Mouse (Mus musculus) intestine, embryonic 14.5 days (tissue): ENCODE results near the gene Polr3gl. TPM values are rescaled to one million over a fixed set of nuclear protein-coding genes. Genes with fewer than 3 reads are reported as not detected.
A peak's percentile ranks its signal among the peaks of the same experiment; 100 is the strongest.

Source experiments
- ATAC-seq: fragments of 200-750 bp; cut with Nextera tagmentation; replicated peaks from 2 replicates; pipeline ENCODE4 v1.8.0; 2017; ENCODE audit warnings: low read depth, moderate number of reproducible peaks, moderate TSS enrichment, moderate library complexity; ENCODE audit not compliant: low FRiP score, low TSS enrichment
- DNase-seq: peaks from one replicate; pipeline ENCODE4 v3.0.0-alpha.2; 2018; ENCODE audit warnings: low spot score
- H3K27ac ChIP-seq: fragments of 300-500 bp; sonication (generic); 2 replicates; pipeline ENCODE4 v1.5.1; 2014; ENCODE audit warnings: low read depth, mild to moderate bottlenecking, control low read depth
- H3K27me3 ChIP-seq: fragments of 300-500 bp; sonication (generic); replicated peaks from 2 replicates; pipeline ENCODE4 v1.6.1; 2014; ENCODE audit warnings: low read length, control low read depth; ENCODE audit not compliant: control insufficient read depth, insufficient read depth
- H3K36me3 ChIP-seq: fragments of 300-500 bp; sonication (generic); 2 replicates; pipeline ENCODE4 v1.6.1; 2014; ENCODE audit warnings: low read length, control low read depth; ENCODE audit not compliant: control insufficient read depth, insufficient read depth
- H3K4me1 ChIP-seq: fragments of 300-500 bp; sonication (generic); replicated peaks from 2 replicates; pipeline ENCODE4 v1.6.1; 2014; ENCODE audit warnings: low read length, control low read depth, mixed read lengths; ENCODE audit not compliant: control insufficient read depth, insufficient read depth
- H3K4me2 ChIP-seq: fragments of 300-500 bp; sonication (generic); 2 replicates; pipeline ENCODE4 v1.6.1; 2014; ENCODE audit warnings: low read length
- H3K4me3 ChIP-seq: fragments of 300-500 bp; sonication (generic); 2 replicates; pipeline ENCODE4 v1.5.1; 2014; ENCODE audit warnings: low read depth, low read length, control low read depth, mixed read lengths
- H3K9ac ChIP-seq: fragments of 300-500 bp; sonication (generic); 2 replicates; pipeline ENCODE4 v1.6.1; 2014; ENCODE audit warnings: mild to moderate bottlenecking, low read length
- H3K9me3 ChIP-seq: fragments of 300-500 bp; sonication (generic); 2 replicates; pipeline ENCODE4 v1.6.1; 2016; ENCODE audit warnings: low read length, control low read depth; ENCODE audit not compliant: control insufficient read depth
- WGBS: fragments of 180-500 bp; shearing (Covaris S2); extraction: QIAGEN DNeasy Blood & Tissue Kit; methylation state at CpG from one replicate; pipeline ENCODE4 v1.1.7; 2014; 5-methylcytosine and 5-hydroxymethylcytosine counted together
- polyA plus RNA-seq: library from polyadenylated mRNA; unstranded; fragments of >200 nt; fragmentation: Nextera tagmentation; extraction: Ambion mirVana; gene quantifications from 2 replicates; pipeline ENCODE4 v1.2.1, GENCODE M21; 2014

The Polr3gl gene
- polyA plus RNA-seq, 1 experiment from 2014 or later = 13.6 TPM

- no peaks in the 10 kb centered on the region for H3K36me3 ChIP-seq
- 51% methylated on average over 7 of the region's 7 CpGs for WGBS
- peaks cover 27% of the 10 kb centered on the region for H3K4me1 ChIP-seq
- no peaks in the 10 kb centered on the region for H3K27me3 ChIP-seq
- H3K9me3 ChIP-seq = no peaks in the 10 kb centered on the region
- ATAC-seq (no peak), DNase-seq (no peak)
- no peak overlapping the region for H3K9ac ChIP-seq
- peak overlapping the region; percentile 48; the same call in 1 of the 2 replicates for H3K27ac ChIP-seq
- no peak overlapping the region for H3K4me2 ChIP-seq
- H3K4me3 ChIP-seq = no peak overlapping the region
Observed at GRCm38 (mm10) chr3:96551890-96552289, 42.1 kb downstream of the Polr3gl start.

- ATAC-seq (no peak), DNase-seq (peak; percentile 75)
- no peaks in the 10 kb centered on the region for H3K36me3 ChIP-seq
- H3K27ac ChIP-seq = peak overlapping the region; percentile 48; the same call in 1 of the 2 replicates
- H3K9ac ChIP-seq = no peak overlapping the region
- no peaks in the 10 kb centered on the region for H3K27me3 ChIP-seq
- no peak overlapping the region for H3K4me3 ChIP-seq
- H3K4me1 ChIP-seq = peaks cover 20% of the 10 kb centered on the region
- no peaks in the 10 kb centered on the region for H3K9me3 ChIP-seq
- WGBS = 8% methylated on average over 8 of the region's 8 CpGs
- no peak overlapping the region for H3K4me2 ChIP-seq
Observed at GRCm38 (mm10) chr3:96551203-96551602, 42.8 kb downstream of the Polr3gl start.

GRCm38 (mm10) chr3:96549346-96549745, 44.6 kb downstream of the Polr3gl start:
- WGBS = 76% methylated on average over 5 of the region's 5 CpGs
- Histone ChIP-seq H3K27ac (no peak overlapping the region), H3K9ac (no peak overlapping the region), H3K4me3 (no peak overlapping the region), H3K36me3 (no peaks in the 10 kb centered on the region), H3K4me1 (peaks cover 4% of the 10 kb centered on the region; the same call in 1 of the 2 replicates), H3K27me3 (no peaks in the 10 kb centered on the region), H3K9me3 (no peaks in the 10 kb centered on the region), H3K4me2 (no peak overlapping the region)
- ATAC-seq (no peak), DNase-seq (no peak)

GRCm38 (mm10) chr3:96548824-96549223, 45.2 kb downstream of the Polr3gl start:
- H3K4me3 ChIP-seq = no peak overlapping the region
- no peaks in the 10 kb centered on the region for H3K9me3 ChIP-seq
- no peak overlapping the region for H3K9ac ChIP-seq
- no peak overlapping the region for H3K27ac ChIP-seq
- H3K4me2 ChIP-seq = no peak overlapping the region
- peaks cover 4% of the 10 kb centered on the region; the same call in 1 of the 2 replicates for H3K4me1 ChIP-seq
- no peaks in the 10 kb centered on the region for H3K36me3 ChIP-seq
- ATAC-seq (no peak), DNase-seq (no peak)
- WGBS = 78% methylated on average over 7 of the region's 7 CpGs
- no peaks in the 10 kb centered on the region for H3K27me3 ChIP-seq

- Histone ChIP-seq H3K27ac (no peak overlapping the region), H3K9me3 (no peaks in the 10 kb centered on the region), H3K27me3 (0 out of 2 replicates have a peak, but pooled peaks cover 4% of the 10 kb centered on the region), H3K4me2 (no peak overlapping the region; the same call in 1 of the 2 replicates), H3K36me3 (no peaks in the 10 kb centered on the region), H3K4me1 (peaks cover 4% of the 10 kb centered on the region; the same call in 1 of the 2 replicates), H3K4me3 (no peak overlapping the region), H3K9ac (no peak overlapping the region)
- WGBS = 11% methylated on average over 14 of the region's 14 CpGs
- peak; percentile 68; the same call in 1 of the 2 replicates for ATAC-seq
- DNase-seq = peak; percentile 91
Observed at GRCm38 (mm10) chr3:96547389-96547960, 46.5 kb downstream of the Polr3gl start.

- Histone ChIP-seq H3K27ac (no peak overlapping the region), H3K4me1 (peaks cover 4% of the 10 kb centered on the region; the same call in 1 of the 2 replicates), H3K4me3 (no peak overlapping the region), H3K4me2 (no peak overlapping the region), H3K27me3 (0 out of 2 replicates have a peak, but pooled peaks cover 4% of the 10 kb centered on the region), H3K9ac (no peak overlapping the region), H3K9me3 (no peaks in the 10 kb centered on the region), H3K36me3 (no peaks in the 10 kb centered on the region)
- 61% methylated on average over 4 of the region's 4 CpGs for WGBS
- no peak for ATAC-seq
- DNase-seq = no peak
Observed at GRCm38 (mm10) chr3:96546880-96547279, 47.1 kb downstream of the Polr3gl start.

DNA sequence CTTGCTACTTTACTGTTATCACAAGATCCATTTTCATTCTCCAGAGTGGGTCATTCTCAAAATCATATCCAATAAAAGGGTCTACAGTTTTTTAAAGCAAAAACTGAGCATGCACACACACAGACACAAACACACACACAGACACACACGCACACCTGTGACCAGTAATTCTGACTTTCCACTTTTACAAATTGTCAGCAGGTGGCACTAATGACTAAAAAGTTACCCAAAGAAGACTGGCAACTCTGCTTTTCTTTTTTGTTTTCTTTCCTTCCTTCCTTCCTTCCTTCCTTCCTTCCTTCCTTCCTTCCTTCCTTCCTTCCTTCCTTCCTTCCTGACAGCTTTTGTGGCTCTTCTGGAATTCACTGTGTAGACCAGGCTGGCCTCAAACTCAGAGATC, 48.4 kb downstream of the Polr3gl start:
- Histone ChIP-seq H3K9me3 (no peaks in the 10 kb centered on the region), H3K4me2 (no peak overlapping the region), H3K9ac (no peak overlapping the region), H3K4me1 (no peaks in the 10 kb centered on the region), H3K27me3 (0 out of 2 replicates have a peak, but pooled peaks cover 4% of the 10 kb centered on the region), H3K4me3 (no peak overlapping the region), H3K36me3 (no peaks in the 10 kb centered on the region), H3K27ac (no peak overlapping the region)
- DNase-seq (no peak), ATAC-seq (no peak)
- 40% methylated on average over 1 of the region's 1 CpGs for WGBS

GRCm38 (mm10) chr3:96543345-96543744, 50.6 kb downstream of the Polr3gl start:
- Histone ChIP-seq H3K27ac (no peak overlapping the region), H3K27me3 (0 out of 2 replicates have a peak, but pooled peaks cover 4% of the 10 kb centered on the region), H3K9ac (no peak overlapping the region), H3K36me3 (no peaks in the 10 kb centered on the region), H3K9me3 (no peaks in the 10 kb centered on the region), H3K4me3 (no peak overlapping the region), H3K4me2 (no peak overlapping the region), H3K4me1 (no peaks in the 10 kb centered on the region)
- ATAC-seq (no peak), DNase-seq (no peak)
- 78% methylated on average over 11 of the region's 11 CpGs for WGBS

GRCm38 (mm10) chr3:96542554-96542953, 51.4 kb downstream of the Polr3gl start:
- no peak overlapping the region for H3K9ac ChIP-seq
- H3K36me3 ChIP-seq = no peaks in the 10 kb centered on the region
- ATAC-seq = no peak
- no peaks in the 10 kb centered on the region for H3K4me1 ChIP-seq
- H3K27ac ChIP-seq = no peak overlapping the region
- H3K9me3 ChIP-seq = no peaks in the 10 kb centered on the region
- DNase-seq = no peak
- no peak overlapping the region for H3K4me3 ChIP-seq
- WGBS = 76% methylated on average over 8 of the region's 8 CpGs
- H3K4me2 ChIP-seq = no peak overlapping the region
- 0 out of 2 replicates have a peak, but pooled peaks cover 4% of the 10 kb centered on the region for H3K27me3 ChIP-seq
